Mouse (Mus musculus): ENCODE results near the gene Lig1.

- TF ChIP-seq CTCF (conservative IDR thresholded peaks at IDR 0.05; ENCODE audit: low read length) (no peak), NANOG (IDR thresholded peaks at IDR 0.05; ENCODE audit: borderline replicate concordance, low read length) (no peak)
Measured at GRCm38 (mm10) chr7:13268749-13269260, 8.3 kb upstream of the Lig1 start.

Measured in E14TG2a.4 (cell line).